Mouse (Mus musculus) kidney, adult 2 months (tissue): ENCODE data around the gene Sdr42e1.

Experiments
- CTCF ChIP-seq: fragments of 200-500 bp; conservative IDR thresholded peaks from 2 replicates; pipeline ENCODE4 v1.5.1; 2011; ENCODE audit warnings: low read depth, mild to moderate bottlenecking, control low read depth, low read length, moderate library complexity, mixed read lengths; ENCODE audit not compliant: insufficient read depth, insufficient read length
- POLR2A ChIP-seq: fragments of 200-500 bp; IDR thresholded peaks from one replicate; pipeline ENCODE4 v1.6.1; 2011; ENCODE audit warnings: low read depth, low read length, control low read depth

GRCm38 (mm10) chr8:117673430-117673830, at the start of gene Sdr42e1:
- no peak for TF ChIP-seq CTCF
- no peak for TF ChIP-seq POLR2A
